Mouse (Mus musculus): Measurements from ENCODE around the gene Uggt2.
"Not testable (repeated sequence)": the region's sequence is repeated elsewhere in the genome, so short reads cannot be mapped to it uniquely, and the experiment has no call there.

The Uggt2 gene

DNA sequence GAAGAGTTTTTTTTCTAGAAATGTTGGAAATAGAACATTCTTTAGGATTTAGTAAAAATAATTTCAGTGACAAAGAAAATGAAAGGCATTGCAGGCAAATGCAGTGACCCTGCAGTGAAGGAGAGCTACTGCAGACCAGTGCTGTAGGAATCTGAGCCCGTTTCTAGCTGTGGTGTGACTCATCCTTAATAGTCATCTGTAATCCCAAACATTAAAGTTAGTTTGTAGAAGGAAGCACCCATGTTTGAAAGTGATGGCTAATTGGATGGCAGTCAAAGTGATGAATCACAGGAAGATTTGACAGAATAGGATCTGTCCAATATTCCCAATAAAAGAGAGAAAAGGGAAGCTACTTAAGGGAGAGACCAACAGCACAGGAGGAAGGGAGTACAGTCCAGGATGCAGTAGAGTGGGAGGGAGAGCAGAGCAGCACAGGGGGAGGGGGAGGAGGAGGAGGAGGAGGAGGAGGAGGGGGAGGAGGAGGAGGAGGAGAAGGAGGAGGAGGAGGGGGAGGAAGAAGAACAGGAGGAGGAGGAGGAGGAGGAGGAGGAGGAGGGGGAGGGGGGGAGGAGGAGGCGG, 71.5 kb downstream of the Uggt2 start:
- no peak for DNase-seq (ENCODE audit: low spot score)

DNA sequence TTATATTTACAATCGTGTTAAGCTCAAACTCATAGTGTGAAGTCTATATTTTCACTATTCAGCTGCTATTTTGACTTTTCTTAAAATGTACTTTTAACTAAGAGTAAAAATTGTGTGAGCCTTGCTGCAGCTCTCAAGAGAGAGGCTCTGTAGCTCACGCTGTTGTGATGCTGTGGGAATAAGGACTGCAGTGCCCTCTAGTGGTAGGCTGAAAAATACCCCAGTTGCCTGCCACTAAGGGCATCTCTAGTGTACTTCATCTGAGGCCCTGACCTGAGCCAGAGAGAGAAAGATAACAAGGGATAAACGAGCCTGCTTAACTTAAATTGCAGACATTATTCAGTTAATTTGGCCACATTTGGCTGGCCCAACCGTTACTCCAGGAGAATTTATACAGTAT, 72.1 kb downstream of the Uggt2 start:
- DNase-seq (ENCODE audit: low spot score), result peak; percentile 82

DNA sequence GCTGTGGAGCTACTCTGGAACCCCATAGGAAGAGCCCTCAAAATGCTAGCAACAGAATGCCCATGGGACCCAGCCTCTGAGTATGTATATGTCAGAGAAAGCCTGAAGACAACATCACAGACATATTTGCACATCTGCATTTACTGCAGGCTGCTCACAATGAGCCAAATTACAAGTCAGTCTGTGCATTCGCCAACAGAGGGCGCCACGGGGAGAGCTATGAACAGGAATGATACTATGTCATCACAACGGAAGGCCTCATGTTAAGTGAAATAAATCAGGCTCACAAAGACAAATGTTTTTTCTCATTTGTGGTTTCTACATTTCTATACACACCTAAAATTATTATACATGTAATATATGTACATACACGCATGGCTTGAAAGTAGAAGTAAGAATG, 73.3 kb downstream of the Uggt2 start:
- peak; percentile 60 for DNase-seq (ENCODE audit: low spot score)

DNA sequence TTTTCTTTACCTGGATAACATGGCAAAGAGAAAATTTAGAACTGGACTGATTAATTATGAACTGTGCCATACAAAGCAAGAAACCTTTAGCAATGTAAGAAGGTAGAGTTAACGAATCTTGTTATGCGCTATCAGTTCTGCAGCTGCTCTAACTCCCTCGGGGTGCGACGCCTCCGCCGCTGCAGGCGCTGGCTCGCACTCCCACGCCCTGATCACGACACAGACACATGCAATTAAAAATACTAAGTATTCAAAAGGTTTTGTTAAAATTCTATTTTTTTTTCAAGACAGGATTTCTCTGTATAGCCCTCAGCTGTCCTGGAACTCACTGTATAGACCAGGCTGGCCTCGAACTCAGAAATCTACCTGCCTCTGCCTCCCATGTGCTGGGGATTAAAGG, 85.7 kb downstream of the Uggt2 start:
- DNase-seq (ENCODE audit: low spot score), result no peak

DNA sequence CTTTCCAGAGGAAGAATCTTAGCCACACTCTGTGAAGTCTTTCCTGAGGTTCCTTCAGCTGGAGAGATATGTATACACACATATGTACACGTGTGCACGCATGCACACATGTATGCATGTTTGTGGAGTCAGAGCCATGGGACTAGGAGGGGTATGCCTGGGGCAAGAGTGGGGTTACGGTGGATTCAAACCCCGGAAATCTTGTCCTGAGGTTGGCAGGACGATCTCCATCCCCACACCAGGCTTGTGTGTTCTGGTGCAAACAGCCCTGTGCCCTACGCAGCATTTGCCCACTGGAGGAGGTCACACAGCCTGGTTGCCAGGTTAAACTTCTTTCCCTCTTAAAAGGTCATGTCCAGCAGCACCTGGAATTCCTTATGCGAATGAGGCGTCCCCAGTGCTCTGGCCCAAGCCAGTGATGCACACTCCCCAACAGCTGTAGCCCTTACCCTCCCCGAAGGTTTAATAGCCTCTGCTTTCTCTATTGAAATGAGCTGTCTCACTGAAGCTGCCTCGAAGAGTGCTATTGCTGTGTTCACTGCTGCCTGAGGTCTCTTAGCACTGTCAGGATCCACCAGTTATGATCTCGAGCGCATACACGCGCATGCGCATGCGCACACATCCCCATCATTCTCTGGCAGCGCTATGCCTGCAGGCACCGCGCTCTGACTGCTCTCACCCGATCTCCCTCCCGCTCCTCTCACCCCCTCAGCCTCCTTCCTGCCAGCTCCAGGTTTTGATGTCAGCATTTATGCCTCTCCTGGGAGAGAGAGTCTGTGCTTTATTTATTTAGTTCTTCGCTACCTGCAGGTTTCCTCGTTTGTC, 86.4 kb downstream of the Uggt2 start:
- DNase-seq (ENCODE audit: low spot score), result peak; percentile 53

DNA sequence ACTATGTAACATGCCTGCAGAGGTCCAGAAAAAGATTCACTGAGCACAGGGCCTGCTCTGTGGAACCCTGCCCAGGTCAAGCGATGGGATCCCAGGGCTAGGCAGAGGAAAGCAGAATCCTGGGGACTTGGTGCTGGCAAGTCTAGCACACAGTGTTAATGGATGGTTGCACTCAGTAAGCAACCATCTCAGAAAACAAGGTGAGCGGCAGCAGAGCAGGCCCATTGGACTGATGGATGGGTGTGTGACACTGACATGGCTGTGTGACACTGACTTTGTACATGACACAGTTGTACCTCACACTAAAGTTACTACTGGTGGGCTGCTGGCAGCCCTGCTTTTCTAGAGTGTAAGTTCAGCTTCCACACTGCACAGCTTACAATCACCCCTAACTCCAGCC, 89.7 kb downstream of the Uggt2 start:
- no peak for DNase-seq (ENCODE audit: low spot score)

DNA sequence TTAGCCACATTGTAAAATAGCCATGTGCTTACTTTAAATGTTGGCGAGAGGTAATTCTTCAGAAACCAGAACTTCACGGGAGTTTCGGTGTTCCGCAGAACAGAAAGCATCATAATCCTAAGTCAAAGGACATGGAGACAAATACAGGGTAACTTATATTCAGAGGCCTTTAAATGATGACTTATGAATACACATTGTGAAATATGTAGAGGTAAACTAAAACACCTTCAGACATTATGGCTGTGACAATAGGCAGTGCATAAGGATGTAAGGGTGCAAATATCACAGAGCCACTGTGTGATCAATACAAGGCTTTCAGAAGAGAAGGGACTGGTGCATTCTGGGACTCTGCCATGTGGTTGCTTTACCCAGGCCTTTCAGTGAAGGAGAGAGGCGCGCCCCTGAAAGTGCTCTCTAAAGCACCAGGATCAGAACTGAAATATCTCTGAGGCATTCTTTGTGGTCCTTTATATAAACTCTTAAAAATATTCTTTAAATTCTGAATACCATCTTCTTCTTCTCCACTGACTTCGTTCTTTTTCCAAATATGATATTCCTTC, 91.1 kb downstream of the Uggt2 start:
- peak; percentile 22 for DNase-seq (ENCODE audit: low spot score)

DNA sequence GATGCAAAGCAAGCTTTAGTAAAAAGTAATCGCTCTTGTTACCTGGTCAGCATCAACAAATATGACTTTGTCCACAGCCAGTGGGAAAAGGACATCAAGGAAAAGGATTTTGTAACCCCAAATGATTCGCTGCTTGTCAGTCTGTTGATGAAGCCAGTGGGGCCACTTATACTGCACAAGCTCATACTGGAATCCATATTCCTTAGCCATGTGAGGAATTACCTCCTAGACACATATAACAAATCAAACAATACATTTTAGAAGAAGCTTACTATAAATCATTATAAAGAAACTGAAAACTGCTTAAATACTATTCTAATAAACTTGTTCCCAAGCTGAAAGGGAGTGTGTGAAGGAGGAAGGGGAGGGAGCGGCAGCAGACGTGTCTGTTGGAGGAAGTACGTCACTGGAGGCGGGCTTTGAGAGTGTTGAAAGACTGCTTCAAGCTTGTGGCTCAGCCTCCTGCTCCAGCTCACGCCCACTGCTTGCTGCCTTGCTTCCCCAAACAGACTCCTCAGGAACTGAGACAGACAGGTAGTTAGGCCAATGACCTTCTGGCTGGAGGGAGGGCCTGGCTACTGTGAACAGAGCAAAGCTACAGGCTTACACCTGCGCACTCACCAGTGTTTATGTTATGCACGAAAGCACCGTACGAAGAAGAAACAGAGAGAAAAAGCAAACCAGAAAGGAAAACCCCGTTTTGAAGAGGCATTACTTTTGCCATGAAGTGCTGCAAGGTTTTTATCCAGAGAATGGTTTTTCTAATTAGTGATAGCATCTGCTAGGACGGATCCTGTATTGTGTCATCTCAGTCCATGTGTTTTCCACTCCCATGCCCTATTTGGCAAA, 91.9 kb downstream of the Uggt2 start:
- peak; percentile 98 for DNase-seq (ENCODE audit: low spot score)

DNA sequence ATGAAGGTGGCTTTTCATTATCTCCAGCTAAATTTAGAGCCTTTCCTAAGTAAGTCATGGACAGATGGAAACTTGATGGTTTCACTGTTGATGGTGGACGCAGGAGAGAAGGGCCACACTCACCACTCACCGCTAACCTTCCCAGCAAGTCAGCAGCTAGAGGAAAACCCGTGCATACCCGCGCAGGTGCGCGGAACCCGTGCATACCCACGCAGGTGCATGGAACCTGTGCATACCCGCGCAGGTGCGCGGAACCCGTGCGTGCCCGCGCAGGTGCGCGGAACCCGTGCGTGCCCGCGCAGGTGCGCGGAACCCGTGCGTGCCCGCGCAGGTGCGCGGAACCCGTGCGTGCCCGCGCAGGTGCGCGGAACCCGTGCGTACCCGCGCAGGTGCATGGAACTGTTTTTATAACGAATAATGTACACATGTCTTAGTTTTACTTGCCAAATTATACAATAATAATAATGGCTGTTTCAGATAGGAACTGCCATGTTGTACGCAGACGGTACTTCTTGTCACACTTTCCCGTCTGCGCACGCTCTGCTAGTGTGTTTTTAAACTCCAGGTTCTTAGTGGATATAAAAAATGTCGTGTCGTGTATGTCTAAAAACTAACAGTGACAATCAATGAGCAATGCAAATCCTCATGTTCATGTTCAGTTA, 92.7 kb downstream of the Uggt2 start:
- no peak for DNase-seq (ENCODE audit: low spot score)

DNA sequence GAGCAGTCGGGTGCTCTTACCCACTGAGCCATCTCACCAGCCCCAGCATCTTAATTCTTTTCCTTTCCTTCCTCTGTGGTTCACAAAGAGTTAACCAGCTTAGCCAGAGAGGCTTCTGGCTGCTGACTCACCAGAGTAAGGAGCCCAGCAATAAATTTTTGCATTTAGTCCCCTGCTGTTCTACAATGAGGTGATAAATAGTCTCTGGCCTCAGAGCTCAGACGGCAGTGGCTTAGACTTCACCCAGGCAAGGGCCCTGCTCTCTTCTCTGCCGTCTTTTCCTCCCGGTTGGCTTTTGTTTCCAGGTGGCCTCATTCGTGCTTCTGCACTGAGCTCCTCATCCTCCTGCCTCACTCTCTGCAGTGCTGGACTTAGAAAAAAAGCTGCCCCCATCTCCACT, 93.4 kb downstream of the Uggt2 start:
- DNase-seq (ENCODE audit: low spot score), result peak; percentile 20

DNA sequence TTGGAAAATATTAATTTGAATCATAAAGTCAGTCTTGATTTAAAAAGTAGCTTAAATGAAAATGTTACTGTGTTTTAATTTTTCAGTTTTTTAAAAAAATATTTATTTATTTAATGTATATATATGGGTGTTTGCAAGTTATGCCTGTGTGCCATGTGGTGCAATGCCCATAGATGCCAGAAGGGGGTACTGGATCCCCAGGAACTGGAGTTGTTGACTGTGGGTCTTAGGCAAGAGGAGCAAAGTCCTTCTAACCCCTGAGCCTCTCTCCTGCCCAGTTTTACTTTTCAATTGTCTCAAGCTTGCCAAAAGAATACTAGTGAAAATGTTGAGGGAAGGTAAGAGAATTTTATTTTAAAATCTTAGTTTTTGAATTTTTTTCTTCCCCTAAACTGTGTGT, 95.9 kb downstream of the Uggt2 start:
- DNase-seq (ENCODE audit: low spot score), result peak; percentile 30

DNA sequence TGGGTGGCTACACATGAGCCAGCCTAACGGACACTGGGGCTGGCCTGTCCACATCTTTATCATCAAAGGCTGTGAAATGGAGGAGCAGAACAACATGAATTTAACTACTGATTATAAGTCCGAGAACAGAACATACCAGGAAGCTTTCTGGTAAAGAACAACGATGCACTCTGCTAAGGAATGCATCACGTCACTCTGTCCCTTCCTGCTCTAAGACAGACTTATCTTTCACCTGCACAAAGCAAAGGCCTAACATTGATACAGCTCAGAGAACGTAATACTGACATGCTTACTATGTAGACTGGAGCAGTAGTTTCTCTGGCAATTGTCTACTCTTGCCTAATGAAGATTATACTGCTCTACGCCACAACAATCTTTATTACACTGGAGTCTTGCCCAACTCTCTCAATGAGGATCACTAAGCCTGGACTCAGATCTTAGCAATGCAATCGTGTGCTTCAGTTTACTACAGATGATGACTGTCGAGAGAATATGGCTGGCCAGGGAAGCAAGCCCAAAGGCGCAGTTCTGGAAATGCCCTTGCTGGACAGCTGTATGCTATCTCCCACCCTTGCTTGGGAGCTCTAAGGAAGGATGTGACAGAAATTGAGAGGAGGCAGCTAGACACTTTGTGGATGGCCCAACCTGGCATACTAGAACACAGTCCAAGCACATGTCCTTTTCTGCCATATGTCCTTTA, 103.9 kb downstream of the Uggt2 start:
- DNase-seq (ENCODE audit: low spot score), result no peak

DNA sequence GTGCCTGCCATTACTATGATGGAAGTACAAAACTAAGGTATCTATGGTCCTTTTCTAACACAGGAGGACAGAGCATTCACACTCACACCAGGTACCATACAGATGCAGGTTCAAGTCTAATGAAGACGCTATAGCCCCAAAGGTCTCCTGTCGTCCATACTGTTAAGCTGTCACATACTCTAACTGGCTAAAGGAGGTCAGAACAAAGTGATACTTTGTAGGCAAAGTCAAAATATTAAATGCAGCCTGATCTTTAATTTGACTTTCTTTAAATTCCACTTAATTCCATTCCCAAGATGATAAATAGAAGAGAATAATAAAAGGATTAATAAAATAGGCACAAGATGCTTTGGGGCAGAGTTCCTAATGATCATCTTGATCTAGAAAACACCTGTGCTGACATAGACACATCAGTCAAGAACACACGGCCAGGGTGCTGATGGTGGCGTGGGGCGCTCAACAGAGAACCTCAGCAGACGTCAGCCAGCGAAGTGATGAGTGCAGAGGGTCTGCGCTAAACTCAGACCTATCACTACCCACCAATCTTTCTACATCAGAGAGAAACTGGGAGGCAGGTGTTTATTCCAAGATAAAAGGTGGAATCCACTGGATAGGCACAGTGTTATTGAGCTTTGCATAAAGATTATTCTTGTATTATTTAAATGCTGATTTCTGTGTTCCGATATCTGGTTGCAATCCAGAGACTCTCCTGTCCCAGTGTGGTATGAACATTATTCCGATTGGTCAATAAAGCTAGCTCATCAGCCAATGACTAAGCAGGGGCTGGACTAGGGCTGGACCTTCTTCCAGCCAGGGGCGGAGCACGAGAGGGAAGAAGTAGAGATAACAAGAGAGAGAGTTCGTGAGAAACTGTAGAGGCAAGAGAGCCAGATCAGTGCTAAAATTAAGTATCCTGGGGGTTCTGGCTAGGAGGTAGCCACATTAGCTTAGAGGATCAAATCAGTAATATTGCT, 111.4 kb downstream of the Uggt2 start:
- no peak for DNase-seq (ENCODE audit: low spot score)

DNA sequence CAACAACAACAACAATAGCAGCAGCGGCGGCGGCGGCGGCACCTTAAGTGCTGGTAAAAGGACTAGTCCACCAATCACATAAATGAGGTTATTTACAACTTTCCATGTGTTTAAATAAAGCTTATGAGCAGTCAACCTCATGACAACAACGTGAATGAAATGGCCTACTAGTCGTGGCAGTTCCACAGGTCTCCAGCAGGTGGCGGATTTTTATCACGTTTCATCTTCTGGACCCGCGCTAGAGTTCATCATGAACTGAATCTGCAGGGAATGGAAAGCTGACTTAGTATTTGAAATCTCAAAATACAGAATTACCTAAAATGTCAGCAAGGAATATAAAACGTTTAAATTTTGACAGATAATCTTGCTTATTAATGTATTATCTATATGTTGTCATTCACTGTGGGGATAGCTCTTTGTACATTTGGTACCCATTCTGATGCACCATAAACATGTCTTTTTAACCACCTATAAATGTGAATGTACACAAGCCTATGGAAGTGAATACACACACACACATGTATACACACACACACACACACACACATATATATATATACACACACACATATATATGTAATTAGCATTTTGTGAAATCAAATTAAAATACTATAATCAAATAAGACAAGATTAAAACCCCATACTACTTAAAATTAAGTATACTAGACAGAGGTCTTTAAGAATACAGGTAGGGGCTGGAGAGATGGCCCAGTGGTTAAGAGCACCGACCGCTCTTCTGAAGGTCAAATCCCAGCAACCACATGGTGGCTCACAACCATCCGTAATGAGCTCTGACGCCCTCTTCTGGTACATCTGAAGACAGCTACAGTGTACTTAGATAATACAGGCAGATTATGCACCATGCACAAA, 112.3 kb downstream of the Uggt2 start:
- DNase-seq (ENCODE audit: low spot score), result peak; percentile 85

DNA sequence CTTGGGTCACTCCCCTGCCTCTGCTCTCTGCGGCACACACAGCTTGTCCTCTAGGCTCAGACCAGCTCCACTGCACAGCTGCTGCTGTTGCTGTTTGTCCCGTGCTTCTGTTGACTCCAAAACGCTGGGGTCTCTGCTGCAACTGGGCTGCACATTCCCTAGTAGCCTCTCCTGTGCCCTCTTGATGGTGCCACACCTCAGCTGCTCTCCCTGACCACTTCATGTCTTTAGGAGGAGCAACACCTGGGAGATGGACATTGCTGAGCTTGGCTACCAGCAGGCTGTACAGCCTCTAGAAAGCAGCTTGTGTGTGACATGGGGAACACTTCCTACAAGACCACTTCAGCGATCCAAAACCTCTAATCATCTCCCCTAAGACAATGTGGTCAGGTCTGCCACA, 115.1 kb downstream of the Uggt2 start:
- no peak for DNase-seq (ENCODE audit: low spot score)

DNA sequence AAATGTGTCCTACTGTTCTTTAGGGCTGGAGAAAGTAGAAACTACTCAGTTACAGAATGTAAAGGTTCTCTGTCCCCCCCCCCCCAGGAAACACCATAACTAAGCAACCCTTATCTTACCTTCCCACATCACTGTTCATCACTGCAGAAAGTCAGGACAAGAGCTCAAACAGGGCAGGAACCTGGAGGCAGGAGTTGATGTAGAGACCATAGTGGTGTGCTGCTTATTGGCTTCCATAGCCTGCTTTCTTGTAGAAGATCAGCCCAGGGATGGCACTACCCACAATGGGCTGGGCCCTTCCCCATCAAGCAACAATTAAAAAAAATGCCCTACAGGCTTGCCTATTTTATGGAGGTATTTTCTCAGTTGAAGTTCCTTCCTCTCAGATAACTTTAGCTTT, 115.8 kb downstream of the Uggt2 start:
- no peak for DNase-seq (ENCODE audit: low spot score)

DNA sequence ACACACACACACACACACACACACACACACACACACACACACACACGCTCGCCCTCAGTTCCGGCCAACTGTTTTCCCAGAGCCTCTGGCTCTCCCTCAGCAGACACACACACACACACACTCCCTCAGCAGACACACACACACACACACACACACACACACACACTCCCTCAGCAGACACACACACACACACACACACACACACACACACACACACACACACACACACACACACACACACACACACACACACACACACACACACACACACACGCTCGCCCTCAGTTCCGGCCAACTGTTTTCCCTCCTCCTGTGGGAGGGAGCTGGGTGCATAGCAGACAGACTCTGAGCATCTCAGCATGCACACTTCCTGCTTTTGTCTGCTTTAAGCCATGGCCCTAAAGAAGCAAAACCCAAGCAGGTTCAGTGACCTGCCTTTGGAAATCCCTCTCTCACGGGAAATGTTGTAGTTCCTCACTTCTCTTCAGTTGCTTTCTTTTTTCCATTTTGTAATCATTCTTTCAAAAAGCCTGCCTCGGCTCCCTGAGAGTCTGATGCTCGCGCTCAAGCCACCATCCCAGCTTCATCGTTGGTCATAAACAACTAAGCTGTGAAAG, 116.7 kb downstream of the Uggt2 start:
- not testable (repeated sequence) for DNase-seq (ENCODE audit: low spot score)

DNA sequence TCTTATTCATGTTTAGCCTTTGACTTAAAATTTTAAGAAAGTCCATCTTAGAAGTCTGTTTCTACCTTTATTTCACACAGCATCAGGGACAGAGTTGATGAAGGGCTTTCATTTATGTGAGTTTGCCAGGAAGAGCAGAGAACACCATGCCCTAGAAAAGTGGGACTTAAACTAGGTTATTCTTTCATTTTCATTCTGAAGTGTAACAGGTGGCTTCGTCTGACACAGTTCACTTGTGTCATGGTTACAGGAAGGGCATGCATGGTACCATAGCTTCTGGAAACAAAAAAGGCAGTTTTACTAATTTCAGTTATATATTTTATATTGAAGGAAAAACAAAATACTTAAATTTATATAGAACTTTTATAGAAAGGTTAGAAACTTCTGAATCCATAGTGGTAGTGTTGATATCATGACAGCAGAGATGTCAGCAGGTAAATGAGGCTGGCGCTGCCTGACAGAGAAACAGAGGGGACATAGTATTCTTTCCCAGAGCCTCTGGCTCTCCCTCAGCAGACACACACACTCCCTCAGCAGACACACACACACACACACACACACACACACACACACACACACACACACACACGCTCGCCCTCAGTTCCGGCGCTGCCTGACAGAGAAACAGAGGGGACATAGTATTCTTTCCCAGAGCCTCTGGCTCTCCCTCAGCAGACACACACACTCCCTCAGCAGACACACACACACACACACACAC, 117.4 kb downstream of the Uggt2 start:
- not testable (repeated sequence) for DNase-seq (ENCODE audit: low spot score)
